Mouse (Mus musculus): Measurements from ENCODE around the gene Fkbp9.

Gene Fkbp9

GRCm38 (mm10) chr6:56905486-56905885 lies 73.6 kb downstream of the Fkbp9 start:
- no peak for DNase-seq (ENCODE audit: low spot score)

GRCm38 (mm10) chr6:56906121-56906846 lies 74.4 kb downstream of the Fkbp9 start:
- no peak for DNase-seq (ENCODE audit: low spot score)

- DNase-seq (ENCODE audit: low spot score), result no peak
These were observed 76.1 kb downstream of the Fkbp9 start for GRCm38 (mm10) chr6:56907973-56908372.

- no peak for DNase-seq (ENCODE audit: low spot score)
These were observed 76.5 kb downstream of the Fkbp9 start for GRCm38 (mm10) chr6:56908397-56908796.

GRCm38 (mm10) chr6:56908912-56909311 lies 77.1 kb downstream of the Fkbp9 start:
- DNase-seq (ENCODE audit: low spot score), result peak; percentile 60

GRCm38 (mm10) chr6:56910910-56911309 lies 79.1 kb downstream of the Fkbp9 start:
- DNase-seq (ENCODE audit: low spot score), result no peak

- DNase-seq (ENCODE audit: low spot score), result peak; percentile 34
These were observed 81.4 kb downstream of the Fkbp9 start for GRCm38 (mm10) chr6:56913092-56913858.

- no peak for DNase-seq (ENCODE audit: low spot score)
These were observed 84.4 kb downstream of the Fkbp9 start for GRCm38 (mm10) chr6:56916279-56916678.

- DNase-seq (ENCODE audit: low spot score), result no peak
These were observed 85.9 kb downstream of the Fkbp9 start for GRCm38 (mm10) chr6:56917578-56918368.

- DNase-seq (ENCODE audit: low spot score), result no peak
These were observed 87.6 kb downstream of the Fkbp9 start for GRCm38 (mm10) chr6:56919330-56920044.

- no peak for DNase-seq (ENCODE audit: low spot score)
These were observed 88.6 kb downstream of the Fkbp9 start for GRCm38 (mm10) chr6:56920222-56921092.

- DNase-seq (ENCODE audit: low spot score), result no peak
These were observed 91.5 kb downstream of the Fkbp9 start for GRCm38 (mm10) chr6:56923331-56923725.

- peak; percentile 95 for DNase-seq (ENCODE audit: low spot score)
These were observed 92.2 kb downstream of the Fkbp9 start, which contains the start of the genes Nt5c3 and Vmn1r4 for GRCm38 (mm10) chr6:56923726-56924707. Gene Nt5c3, minus strand, starts transcription at chr6:56923932. Gene Vmn1r4, plus strand, starts transcription at chr6:56924015.

Data from MN1 (cell line).